Mouse (Mus musculus): Measurements from ENCODE around the gene Gng11. TPM values are rescaled to one million over a fixed set of nuclear protein-coding genes. Genes with fewer than 3 reads are reported as not detected.

Gng11 gene
- polyA plus RNA-seq, 1 experiment from 2014 or later = 83.0 TPM

Other genes starting within 250 kb of the Gng11 start
- gene Calcr, start 239.2 kb upstream of the Gng11 start, polyA plus RNA-seq (2015; fragmentation: Nextera tagmentation; extraction: Ambion mirVana) = 0.62 and 0.71 TPM in 2 replicates
- 5.1 and 5.5 TPM in 2 replicates for gene Tfpi2, start 15.0 kb upstream of the Gng11 start, polyA plus RNA-seq (2015; fragmentation: Nextera tagmentation; extraction: Ambion mirVana)
- gene Gngt1, start 10.1 kb upstream of the Gng11 start, polyA plus RNA-seq (2015; fragmentation: Nextera tagmentation; extraction: Ambion mirVana) = not detected in 2 replicates
- gene Bet1, start 83.1 kb downstream of the Gng11 start, polyA plus RNA-seq (2015; fragmentation: Nextera tagmentation; extraction: Ambion mirVana) = 40.4 and 41.9 TPM in 2 replicates

Measured in heart, embryonic 13.5 days (tissue).